Mouse (Mus musculus) cerebellum, postnatal 36 days (tissue): ENCODE data around the gene Dlgap1.

ENCODE experiments used
- DNase-seq, 2 experiments: peaks; one replicate each; pipeline ENCODE4 v3.0.0; 2021 to 2022; ENCODE audit warnings: mixed read lengths in 2 of 2

The Dlgap1 gene

DNA sequence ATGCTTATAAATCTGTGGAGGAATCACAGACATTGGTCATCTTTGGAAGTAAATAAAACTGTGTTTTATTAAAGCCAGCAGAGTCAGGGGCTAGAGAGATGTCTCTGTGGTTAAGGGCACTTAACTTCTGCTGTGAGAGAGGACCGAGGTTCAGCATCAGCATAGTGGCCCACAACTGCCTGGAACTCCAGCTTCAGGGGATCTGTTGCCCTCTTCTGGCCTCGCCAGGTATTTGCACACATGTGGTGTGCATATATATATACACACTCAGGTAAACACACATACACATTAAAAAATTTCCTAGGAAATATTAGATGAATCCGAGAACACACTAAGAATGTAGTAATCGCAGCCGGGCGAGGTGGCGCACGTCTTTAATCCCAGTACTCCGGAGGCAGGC lies 796.5 kb downstream of the Dlgap1 start:
- DNase-seq, result no peak

DNA sequence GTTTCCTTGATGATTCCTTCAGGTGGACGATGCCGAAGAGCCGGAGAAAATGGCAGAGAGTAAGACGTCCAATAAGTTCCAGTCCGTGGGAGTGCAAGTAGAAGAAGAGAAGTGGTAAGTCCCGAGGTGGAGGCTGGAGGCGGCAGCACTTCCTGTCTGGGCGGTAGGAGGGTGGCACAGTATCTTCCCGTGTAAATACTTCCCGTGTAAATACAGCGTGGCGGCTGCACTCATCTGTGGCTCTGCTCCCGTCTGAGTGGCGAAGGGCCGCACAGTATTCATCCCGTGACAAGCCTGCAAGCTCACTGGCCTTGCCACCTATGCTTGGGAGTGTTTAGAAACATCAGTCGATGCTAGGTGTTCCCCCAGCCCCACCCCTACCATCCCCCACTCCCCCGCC lies 797.1 kb downstream of the Dlgap1 start:
- no peak for DNase-seq

DNA sequence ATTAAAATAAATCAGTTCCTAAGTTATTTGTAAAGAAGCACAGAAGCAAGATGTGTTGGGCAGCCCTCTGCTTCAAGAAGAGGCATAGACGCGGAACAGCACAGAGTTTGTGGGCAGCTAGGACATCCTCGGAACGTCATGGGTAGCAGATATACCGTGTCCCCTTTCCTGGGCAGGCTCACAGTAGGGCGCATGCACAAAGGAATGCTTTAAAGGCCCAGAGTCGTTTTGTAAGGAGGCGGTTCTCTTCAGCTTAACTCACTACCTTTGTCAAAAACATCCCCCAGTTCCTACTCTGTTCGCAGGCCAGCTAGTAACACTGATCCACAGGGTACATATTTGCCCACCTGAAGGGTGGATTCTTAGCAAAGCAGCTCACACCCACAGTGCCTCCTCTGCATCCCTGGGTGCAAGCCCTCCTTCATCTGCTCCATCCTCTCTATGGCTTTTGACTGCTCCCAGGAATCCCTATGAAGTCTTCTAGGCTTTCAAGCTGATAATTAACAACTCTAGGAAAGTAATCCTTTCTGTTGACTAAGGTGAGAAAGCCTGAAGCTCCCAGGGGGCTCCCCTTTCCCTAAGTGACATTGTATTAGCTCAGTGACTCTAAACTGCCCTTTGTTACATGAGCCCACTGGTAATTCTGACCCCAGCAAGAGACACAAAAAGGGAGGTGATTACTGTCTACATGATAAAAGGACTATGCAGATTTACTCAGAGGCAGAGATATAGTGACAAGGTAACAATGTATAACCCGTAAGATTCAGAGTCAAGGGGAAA lies 803.4 kb downstream of the Dlgap1 start:
- DNase-seq, result no peak

DNA sequence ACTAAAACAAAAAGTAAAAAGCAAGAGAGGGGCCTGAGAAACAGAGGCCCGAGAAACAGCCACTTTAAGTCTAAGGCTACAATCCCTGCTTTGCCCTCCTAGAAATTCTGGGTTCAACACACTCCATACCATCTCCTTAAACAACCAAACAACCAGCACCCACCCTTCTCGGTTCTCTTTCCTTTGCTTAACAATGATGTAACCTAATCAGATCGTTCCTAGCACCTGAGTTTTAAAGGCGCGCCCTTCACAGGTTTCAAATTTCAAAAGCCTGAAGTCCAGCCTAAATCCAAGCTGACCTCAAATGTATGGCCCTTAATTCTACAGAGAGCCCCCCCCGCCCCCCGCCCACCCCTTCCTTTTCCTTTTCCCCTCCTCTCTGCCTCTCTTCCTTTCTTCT lies 810.9 kb downstream of the Dlgap1 start:
- no peak for DNase-seq

DNA sequence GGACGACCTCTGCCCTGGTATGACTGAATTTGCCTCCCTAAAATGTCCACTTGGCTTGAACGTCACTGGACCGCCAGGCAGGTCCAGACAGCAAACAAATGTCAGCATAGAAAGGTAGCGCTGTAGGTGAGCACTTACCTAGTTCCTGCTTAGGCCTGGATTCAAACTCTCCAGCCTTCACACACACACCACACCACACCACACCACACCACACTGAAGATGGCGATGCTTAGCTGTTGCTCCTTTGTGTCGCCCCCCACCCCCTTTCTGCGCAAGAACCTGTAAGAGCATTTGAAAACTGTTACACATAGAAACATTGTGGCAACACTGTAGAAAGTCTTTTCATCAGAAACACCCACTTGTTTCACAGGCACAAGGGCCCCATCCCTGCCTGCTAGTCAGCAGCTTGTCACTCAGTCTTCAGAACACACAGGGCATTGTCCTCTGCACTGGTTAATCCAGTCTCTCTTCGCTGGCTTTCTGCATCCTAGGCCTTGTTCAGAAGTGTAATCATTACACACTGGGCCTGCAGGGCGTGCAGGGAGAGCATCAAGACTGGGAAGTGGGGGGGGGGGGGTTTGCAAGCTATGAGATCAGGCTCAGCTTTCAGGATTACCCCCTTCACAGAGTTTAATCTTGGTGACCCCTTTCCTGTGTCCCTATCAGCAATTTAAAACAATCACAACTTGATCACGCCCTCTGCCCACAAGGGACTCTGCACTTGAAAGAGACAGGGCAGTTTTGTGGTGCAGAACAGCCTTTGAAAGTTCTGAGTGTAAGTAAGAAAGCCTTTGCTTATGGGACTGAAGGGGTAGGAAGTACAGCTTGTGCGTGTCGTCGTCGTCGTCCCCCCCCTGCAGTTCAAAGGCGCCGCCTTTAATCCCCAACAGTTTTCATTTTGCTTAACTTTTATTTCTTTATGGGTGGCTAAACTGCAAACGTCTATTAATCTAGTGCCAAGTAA lies 812.1 kb downstream of the Dlgap1 start:
- DNase-seq, result no peak

DNA sequence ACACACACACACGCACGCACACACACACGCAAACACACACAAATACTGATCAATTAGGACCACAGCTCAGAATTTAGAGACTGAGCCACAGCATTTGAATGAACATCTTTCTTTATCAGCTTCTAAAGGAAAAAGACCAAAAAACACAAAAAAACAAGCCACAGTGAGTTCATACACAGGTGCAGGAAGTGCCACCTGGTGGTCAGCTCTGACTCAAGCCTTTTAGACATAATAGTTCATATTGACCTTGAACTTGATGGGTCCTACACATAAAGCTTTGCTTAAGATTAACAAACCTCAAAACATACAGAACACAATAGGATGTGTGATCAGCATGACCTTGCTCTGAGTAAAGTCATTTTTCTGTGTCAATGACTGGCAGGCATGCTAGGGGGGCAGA lies 814.4 kb downstream of the Dlgap1 start:
- no peak for DNase-seq

DNA sequence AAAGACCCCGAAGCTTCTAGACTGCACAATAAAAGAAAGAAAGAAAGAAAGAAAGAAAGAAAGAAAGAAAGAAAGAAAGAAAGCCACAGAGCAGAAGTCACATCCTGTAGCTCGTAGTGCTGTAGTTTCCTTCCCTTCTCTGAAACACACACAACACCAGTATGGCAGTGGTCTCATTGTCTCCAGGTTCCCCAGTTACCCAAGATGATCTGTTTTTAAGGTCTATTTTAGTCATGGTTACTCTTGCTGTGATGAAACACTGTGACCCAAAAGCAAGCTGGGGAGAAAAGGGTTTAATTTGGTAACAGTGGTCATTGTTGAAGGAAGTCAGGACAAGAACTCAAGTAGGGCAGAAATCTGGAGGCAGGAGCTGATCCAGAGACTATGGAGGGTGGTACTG lies 818.5 kb downstream of the Dlgap1 start:
- DNase-seq, result no peak

DNA sequence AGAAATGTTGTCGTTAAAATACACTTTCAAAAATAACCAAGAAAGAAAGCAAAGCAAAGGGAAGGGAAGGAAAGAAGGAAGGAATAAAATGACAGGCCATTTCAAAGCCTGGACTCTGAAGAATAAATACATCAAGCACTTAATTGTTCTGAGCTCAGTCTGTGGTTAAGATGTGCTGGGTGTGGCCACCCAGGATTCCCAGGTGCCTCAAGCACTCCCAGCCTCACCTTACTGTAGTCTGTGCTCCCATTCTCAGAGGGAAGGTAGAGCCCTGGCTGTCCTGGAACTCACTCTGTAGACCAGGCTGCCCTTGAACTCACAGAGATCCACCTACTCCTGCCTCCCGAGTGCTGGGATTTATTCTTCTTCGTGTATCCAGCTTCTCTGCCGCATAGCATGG lies 821.9 kb downstream of the Dlgap1 start:
- DNase-seq, result no peak

DNA sequence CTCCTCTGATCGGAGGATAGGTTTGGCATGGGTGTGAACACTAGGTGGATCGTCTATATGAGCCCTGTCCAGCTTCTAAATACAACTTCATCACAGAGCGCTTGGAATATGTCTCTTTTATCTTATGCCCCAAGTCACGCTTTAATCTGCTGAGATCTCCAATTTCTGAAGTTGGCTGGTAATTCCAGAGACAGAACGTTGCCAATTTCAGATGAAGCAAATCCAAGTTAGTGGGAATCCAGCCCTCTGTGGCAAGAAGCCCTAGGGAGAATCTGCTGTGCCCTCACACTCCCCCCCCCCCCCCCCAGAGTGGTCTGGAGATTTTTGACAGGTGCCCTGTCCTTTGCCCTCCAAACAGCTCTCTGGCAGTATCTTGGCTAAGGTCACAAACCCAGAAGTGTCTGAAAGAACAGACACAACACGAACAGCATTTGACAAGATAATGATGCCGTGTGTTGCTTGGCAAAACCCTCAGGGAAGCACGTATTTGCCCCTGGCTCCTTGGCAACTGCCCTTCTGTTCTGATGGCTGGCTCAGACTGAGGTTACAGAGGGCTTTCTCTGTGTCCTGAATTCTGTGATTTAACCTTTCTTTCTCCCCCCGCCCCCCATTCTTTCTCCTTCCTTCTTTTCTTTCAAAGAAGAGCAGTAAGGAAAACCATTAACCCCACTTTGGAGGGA lies 822.9 kb downstream of the Dlgap1 start:
- peak; percentile 15 to 31 for DNase-seq

DNA sequence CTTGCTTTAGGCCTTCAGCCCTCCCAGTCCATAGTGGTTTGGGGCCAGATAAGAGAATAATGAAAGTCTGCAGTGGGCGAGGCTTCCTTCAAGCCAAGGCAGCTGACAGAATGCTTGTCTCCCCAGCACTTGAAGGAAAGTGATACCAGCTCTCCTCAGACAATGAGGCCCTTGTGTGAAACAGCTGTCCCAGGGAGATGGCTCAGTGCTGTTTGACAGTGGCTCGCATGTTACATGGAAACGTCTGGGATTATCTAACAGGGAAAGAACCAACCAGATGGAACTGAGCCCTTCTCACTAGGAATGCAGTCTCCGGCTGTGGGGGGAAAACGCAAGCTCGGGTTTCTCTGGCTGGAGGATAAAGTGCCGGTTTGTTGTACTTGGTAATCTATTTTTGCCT lies 825.4 kb downstream of the Dlgap1 start:
- no peak for DNase-seq

DNA sequence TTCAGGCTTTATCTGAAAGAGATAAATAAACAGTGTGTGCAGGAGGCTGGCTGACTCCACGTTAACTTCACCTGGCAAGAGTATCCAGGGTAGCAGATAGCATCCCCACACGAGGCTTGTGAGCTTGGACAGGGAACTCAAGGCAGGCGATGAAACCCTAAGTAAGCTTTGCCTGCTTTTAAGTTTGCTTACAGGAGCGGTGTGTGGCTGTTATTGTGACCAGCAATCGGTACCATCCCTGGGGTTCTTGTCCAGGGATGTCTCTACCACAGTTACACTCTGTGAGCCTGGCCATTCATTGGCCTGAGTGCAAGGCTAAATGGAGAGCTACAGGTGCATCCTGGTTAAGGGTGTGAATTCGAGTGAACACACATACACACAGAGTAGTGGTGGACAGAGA lies 825.8 kb downstream of the Dlgap1 start:
- no peak for DNase-seq

DNA sequence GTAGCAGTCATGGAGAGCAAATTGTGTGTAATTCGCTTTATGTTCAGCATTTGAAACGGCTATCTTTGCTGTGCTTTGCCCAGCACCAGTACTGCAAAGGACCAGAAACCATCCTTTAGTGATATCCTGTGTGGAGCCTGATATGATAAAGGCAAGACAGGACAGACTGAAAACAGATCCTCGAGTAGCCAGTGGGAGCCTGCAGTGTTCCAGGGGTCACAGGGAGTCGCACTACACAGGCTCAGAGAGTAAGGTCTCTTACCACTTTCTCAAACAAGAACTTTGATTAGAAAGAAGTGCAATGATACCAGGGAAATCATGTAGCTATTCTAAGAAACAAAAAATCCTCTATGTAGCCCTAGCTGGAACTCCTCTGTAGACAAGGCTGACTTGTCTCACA lies 826.3 kb downstream of the Dlgap1 start:
- DNase-seq, result no peak

DNA sequence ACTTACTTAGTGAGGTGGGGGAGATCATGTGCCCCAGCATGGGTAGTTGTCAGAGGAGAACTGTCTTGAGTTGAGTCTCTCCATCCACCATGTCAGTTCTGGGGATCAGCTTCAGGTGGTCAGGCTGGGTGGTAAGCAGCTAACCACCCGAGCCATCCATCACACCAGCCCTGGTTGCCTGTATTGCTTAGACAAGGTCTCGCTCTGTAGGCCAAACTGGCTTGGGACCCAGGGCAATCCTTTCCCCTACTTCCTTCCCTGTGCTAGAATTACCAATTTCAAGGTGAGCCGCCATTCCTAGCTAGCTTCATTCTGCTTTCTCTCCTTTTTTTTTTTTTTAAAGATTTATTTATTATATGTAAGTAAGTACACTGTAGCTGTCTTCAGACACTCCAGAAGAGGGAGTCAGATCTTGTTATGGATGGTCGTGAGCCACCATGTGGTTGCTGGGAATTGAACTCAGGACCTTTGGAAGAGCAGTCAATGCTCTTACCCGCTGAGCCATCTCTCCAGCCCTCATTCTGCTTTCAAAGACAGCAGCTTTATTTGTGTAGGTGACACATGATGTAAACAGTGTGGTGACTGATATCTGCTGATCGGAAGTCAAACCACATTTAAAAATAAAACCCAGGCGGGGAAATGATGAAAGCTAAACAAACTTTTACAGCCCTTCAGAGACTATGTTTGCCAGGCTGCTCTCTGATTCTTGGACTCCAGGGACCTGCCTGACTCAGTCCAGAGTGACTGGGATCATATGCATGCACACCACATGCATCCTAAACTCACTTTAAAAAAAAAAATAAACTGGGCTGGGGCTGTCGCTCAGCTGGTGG lies 828.3 kb downstream of the Dlgap1 start:
- no peak for DNase-seq

DNA sequence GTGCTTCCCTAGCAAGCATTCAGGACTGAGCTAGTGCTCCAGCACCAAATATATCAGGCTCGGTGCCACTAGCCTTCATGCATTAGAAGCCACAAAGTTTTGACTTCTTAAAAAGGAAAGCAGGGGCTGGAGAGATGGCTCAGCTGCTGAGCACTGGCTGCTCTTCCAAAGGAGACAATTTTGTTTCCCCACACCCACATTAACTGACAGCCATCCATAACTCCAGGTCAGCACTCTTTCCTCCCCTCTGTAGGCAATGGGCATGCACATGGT lies 828.8 kb downstream of the Dlgap1 start:
- DNase-seq, result no peak

DNA sequence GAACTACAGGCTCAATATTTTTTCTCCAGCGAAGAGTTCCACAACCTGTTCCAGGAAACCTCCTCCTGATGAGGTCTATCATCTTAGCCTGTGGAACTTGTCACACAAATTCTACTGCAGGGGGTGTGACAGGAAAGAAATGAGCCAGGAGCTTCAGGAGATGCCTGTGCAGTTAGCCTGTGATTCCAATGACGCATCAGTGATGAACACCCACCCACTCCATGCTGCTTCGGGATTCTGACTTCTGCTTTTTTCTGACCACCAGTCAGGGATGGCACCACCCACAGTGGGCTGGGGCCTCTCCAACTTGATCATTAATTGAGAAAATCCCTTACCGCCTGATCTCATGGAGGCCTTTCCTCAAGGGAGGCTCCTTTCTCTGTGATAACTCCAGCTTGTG lies 830.4 kb downstream of the Dlgap1 start:
- DNase-seq, result no peak

DNA sequence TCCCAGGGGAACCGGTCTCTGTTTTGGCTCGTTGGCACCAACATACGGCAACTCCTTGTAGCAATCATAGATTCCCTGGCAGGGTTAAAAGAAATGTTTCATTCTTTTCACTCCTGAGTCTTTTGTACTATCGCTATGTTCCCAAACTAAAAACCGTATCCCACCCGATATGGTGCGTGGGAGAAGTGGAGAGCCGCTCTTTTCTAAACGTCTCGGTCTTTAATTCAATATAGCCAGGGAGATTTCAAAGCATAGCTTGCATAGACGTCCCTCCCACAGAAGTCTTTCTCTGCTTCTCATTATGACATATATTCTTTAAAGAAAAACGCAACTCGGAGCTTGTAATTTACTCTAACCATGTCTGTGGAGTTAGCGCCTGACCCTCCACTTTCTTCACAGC lies 833.1 kb downstream of the Dlgap1 start:
- no peak for DNase-seq

DNA sequence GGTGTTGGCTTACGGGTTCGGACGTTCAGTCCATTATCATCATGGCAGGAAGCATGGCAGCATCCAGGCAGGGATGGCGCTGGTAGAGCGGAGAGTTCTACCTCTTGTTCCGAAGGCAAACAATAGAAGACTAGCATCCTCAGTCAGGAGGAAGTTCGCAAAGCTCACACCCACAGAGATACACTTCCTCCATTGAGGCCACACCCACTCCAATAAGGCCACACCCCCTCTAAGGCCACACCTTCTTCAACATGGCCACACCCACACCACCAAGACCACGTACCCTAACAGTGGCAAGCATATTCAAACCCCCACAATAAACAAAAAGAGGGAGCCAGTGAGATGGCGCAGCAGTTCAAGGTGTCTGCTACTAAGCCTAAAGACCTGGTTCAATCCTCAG lies 837.0 kb downstream of the Dlgap1 start:
- no peak for DNase-seq

DNA sequence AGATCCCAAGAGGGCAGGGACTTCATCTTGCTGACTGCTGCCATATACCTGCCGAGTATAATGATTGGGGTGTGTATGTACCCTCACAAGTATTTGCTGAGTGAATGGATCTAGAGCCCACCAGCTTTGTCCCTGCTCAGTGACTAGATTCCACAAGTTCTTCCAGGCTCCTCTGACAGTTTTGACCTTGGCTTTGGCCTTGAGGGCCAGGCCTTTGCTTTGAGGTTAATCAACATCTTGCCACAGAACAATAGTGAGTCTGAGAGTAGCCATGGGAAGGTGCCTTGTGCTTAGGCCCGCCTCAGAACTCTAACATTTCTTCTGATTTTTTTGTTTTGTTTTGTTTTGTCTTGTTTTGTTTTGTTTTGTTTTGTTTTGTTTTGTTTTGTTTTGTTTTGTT lies 837.7 kb downstream of the Dlgap1 start:
- no peak for DNase-seq

DNA sequence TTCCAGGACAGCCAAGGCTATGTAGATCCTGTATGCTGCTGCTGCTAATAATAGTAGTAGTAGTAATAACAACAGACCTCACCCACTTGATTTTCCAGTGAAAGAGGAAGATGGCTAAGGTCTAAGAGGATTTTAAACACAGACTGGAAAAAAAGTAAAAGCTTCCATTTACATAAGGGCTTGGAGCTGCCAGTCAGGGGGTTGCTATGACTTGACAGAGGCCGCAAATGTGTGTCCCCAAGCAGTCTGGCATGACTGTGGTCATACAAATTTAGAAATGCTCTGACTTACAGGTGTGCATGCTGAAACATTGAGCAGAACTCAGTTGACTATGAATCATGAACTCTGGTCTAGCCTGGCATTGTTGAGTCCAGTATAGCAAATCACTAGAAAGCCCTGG lies 839.0 kb downstream of the Dlgap1 start:
- DNase-seq, result no peak

DNA sequence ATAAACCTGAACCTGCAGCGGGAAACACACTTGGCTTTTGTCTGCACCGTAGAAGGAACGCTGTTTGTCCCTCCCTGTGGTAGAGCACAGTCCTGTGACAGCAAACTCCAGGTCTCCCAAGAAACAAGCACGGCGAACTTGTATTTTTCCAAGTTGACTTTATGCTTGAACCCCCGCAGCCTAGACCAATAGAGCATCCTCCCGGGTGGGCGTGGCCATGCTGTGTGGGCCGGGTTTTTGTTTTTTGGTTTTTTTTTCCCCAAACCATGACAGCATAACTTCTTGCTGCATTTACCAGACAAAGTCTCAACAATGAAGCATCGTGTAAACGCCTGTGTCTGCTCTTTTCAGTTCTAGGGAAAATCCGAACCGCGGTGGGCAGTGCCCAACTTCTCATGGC lies 840.0 kb downstream of the Dlgap1 start:
- no peak for DNase-seq

DNA sequence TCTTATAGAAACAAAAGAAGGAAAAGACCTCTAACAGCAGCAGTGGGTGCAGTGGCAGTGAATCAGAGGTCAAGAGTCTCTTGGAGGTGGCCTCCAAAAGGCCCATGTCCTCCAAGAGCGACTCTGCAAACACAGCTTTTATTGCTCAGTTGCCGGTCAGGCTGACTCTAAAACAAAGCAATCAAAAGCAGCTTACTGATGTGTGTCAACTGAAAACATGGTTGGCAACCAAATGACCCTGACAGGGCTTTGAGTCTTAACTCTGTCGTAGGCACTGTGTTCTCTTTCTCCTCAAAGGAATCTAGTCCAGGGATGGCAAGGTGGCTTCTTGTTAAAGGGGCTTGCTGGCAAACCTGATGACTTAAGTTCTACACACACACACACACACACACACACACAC lies 840.9 kb downstream of the Dlgap1 start:
- DNase-seq, result no peak

DNA sequence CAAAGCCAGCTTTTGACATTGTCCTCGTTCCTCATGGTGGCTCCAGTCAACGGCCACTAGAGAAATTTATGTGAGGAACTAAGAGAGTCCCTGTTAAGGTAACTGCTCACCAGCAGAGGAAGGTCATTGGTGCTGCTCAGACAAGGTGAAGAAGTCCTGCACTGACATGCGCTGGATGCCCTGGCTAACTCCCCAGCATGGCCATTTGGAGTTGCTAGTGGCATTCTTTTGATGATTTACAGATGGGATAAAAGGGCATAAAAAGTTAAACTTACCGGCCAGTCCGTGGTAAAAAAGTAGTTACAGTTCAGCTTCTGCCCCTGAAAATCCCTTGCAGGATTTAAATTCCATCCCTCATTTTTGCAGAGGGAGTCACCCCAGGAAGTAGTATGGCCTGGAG lies 841.9 kb downstream of the Dlgap1 start:
- no peak for DNase-seq

DNA sequence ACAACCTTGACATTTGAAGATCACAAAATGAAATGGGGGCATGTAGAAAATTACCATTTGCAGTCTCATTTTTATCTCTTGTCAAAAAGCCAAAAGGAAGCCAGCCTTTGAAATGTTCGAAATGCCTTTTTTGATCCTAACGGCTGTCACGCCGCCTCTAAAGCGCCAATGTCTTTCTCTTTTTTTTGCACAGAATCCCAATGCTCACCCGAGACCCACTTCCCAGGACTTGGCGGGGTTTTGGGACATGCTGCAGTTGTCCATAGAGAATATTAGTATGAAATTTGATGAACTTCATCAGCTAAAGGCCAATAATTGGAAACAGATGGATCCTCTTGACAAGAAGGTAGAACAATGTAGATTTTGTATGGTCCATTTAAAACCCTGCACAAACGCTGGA lies 846.1 kb downstream of the Dlgap1 start:
- DNase-seq, result no peak
